Mouse (Mus musculus) lung, postnatal 4 days (tissue): Measurements from ENCODE around the gene Syncrip.

Experiments used
- DNase-seq, 2 experiments: peaks; one replicate each; pipeline ENCODE4 v3.0.0; 2021

The Syncrip gene

GRCm38 (mm10) chr9:88482230-88482828, at the start of gene Syncrip:
Gene Syncrip (minus strand): TSS chr9:88482574.
- DNase-seq = peak; percentile 96 to 98

GRCm38 (mm10) chr9:88529979-88530580, 47.7 kb upstream of the Syncrip start:
- no peak for DNase-seq

- DNase-seq = no peak
Measured at GRCm38 (mm10) chr9:88529571-88529970, 47.2 kb upstream of the Syncrip start.

GRCm38 (mm10) chr9:88528736-88529135, 46.4 kb upstream of the Syncrip start:
- no peak for DNase-seq

- no peak for DNase-seq
Measured at GRCm38 (mm10) chr9:88527956-88528355, 45.6 kb upstream of the Syncrip start.

GRCm38 (mm10) chr9:88525341-88525740, 43.0 kb upstream of the Syncrip start:
- no peak for DNase-seq

- no peak for DNase-seq
Measured at GRCm38 (mm10) chr9:88524796-88525195, 42.4 kb upstream of the Syncrip start.

- DNase-seq = no peak
Measured at GRCm38 (mm10) chr9:88524367-88524766, 42.0 kb upstream of the Syncrip start.

GRCm38 (mm10) chr9:88523335-88523668, 40.9 kb upstream of the Syncrip start:
- no peak for DNase-seq

- peak; percentile 98 for DNase-seq
Measured at GRCm38 (mm10) chr9:88522569-88523334, 40.4 kb upstream of the Syncrip start.

- DNase-seq = no peak
Measured at GRCm38 (mm10) chr9:88521961-88522568, 39.7 kb upstream of the Syncrip start.

- no peak for DNase-seq
Measured at GRCm38 (mm10) chr9:88520849-88521483, 38.6 kb upstream of the Syncrip start.

GRCm38 (mm10) chr9:88520122-88520848, 37.9 kb upstream of the Syncrip start:
- DNase-seq = no peak

- no peak for DNase-seq
Measured at GRCm38 (mm10) chr9:88519390-88520121, 37.2 kb upstream of the Syncrip start.

GRCm38 (mm10) chr9:88516361-88516995, 34.1 kb upstream of the Syncrip start:
- no peak for DNase-seq

- DNase-seq = no peak
Measured at GRCm38 (mm10) chr9:88515546-88515945, 33.2 kb upstream of the Syncrip start.

GRCm38 (mm10) chr9:88501846-88502245, 19.5 kb upstream of the Syncrip start:
- DNase-seq = no peak

- DNase-seq = no peak
Measured at GRCm38 (mm10) chr9:88500112-88500511, 17.7 kb upstream of the Syncrip start.

GRCm38 (mm10) chr9:88492522-88492921, 10.1 kb upstream of the Syncrip start:
- no peak for DNase-seq

- DNase-seq = no peak
Measured at GRCm38 (mm10) chr9:88484531-88484930, 2.2 kb upstream of the Syncrip start.

GRCm38 (mm10) chr9:88482829-88483396, 539 bp upstream of the Syncrip start:
- DNase-seq = peak in 1 of 2 experiments; percentile 91
